In the genomic region with DNA sequence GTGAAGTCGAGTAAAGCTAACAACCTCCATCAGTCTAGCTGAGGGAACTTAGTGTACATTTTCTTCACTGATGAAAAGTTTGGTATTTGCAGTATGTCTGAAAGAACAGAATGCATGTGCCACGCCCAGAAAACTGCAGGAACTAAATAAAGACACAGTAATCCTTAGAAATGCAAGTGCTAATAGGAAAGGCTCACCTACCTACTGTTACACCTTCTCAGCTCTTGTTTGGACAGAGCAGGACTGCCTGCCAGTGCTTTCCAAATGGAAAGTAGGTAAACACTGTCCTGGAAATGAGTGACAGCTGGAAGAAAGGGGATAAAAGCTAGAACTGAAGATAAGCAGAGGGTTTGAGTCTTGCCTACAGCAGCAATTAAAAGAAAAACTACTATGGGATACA, we compare ENCODE assay signal across 9 mouse cellular contexts. TPM values are rescaled to one million over a fixed set of nuclear protein-coding genes. Genes with fewer than 3 reads are reported as not detected.
A peak's percentile ranks its signal among the peaks of the same experiment; 100 is the strongest.
DNase-seq lines count a peak whose midpoint lies in the region; ATAC-seq and TF ChIP-seq lines count a peak whose summit lies in the region.
"Had no signal": no experiment of that assay in that cellular context is flagged by ENCODE, and none has a peak within 500 bp of the region (broad histone marks: within the 10 kb centered on the region; RNA-seq: fewer than 3 reads in every experiment).

No protein-coding gene starts in this region.

- ATAC-seq in heart, postnatal 0 days (ENCODE audit: insufficient read depth, low read depth) = no peak
- ATAC-seq in forebrain, postnatal 0 days = no peak

- H3K27me3 ChIP-seq in heart, postnatal 0 days (ENCODE audit: control insufficient read depth, insufficient read depth, low read length) = no peaks in the 10 kb centered on the region
- H3K27me3 ChIP-seq in forebrain, postnatal 0 days (ENCODE audit: insufficient read depth, low read length) = no peaks in the 10 kb centered on the region

- H3K9ac ChIP-seq in heart, postnatal 0 days (replicated peaks; ENCODE audit: low read depth, low read length) = no peak overlapping the region
- peak overlapping the region; percentile 96 for H3K9ac ChIP-seq in forebrain, postnatal 0 days

- H3K4me2 ChIP-seq in heart, postnatal 0 days (ENCODE audit: low read depth, low read length) = peak overlapping the region; percentile 63; the same call in 1 of the 2 replicates
- H3K4me2 ChIP-seq in forebrain, postnatal 0 days (ENCODE audit: low read depth) = peak overlapping the region; percentile 71

- no peak for DNase-seq in heart, postnatal 0 days (ENCODE audit: low spot score)
- DNase-seq in heart, adult 11 months = no peak
- peak; percentile 84 for DNase-seq in R1 (ENCODE audit: low read depth, low spot score)
- DNase-seq in forebrain, postnatal 0 days = no peak
- DNase-seq in lung, postnatal 10 days = peak; percentile 15
- DNase-seq in spleen, postnatal 36 days (ENCODE audit: low spot score in 2 of 2) = no peak
- DNase-seq in ovary, postnatal 14 days (ENCODE audit: low spot score) = no peak
- DNase-seq in cerebellum, adult 11 months = no peak
- DNase-seq: adrenal gland, adult 2 months had no signal

- no peak for TF ChIP-seq EP300 in heart, postnatal 0 days (IDR thresholded peaks at IDR 0.05; ENCODE audit: low read depth)

- no peaks in the 10 kb centered on the region for H3K36me3 ChIP-seq in heart, postnatal 0 days (replicated peaks; ENCODE audit: control insufficient read depth, insufficient read depth, low read length)
- H3K36me3 ChIP-seq in forebrain, postnatal 0 days (ENCODE audit: insufficient read depth) = no peaks in the 10 kb centered on the region

- H3K4me1 ChIP-seq in heart, postnatal 0 days (ENCODE audit: control insufficient read depth, insufficient read depth) = peaks cover 10% of the 10 kb centered on the region
- peaks cover 13% of the 10 kb centered on the region for H3K4me1 ChIP-seq in forebrain, postnatal 0 days (ENCODE audit: insufficient read depth)

- 55% methylated on average over 2 of the region's 2 CpGs for WGBS in heart, postnatal 0 days
- WGBS in forebrain, postnatal 0 days = 88% methylated on average over 2 of the region's 2 CpGs

- H3K4me3 ChIP-seq in heart, postnatal 0 days (ENCODE audit: low read depth, low read length) = no peak overlapping the region
- peak overlapping the region; percentile 94; the same call in 1 of the 2 replicates for H3K4me3 ChIP-seq in forebrain, postnatal 0 days (ENCODE audit: low read depth, low read length)

- no peak overlapping the region for H3K27ac ChIP-seq in heart, postnatal 0 days (ENCODE audit: low read depth)
- no peak overlapping the region for H3K27ac ChIP-seq in forebrain, postnatal 0 days (ENCODE audit: low read depth, low read length)

- no peak for TF ChIP-seq CTCF in heart, postnatal 0 days (IDR thresholded peaks at IDR 0.05; ENCODE audit: low read depth)
- no peak for TF ChIP-seq CTCF in forebrain, postnatal 0 days (IDR thresholded peaks at IDR 0.05; ENCODE audit: low read depth)

- H3K9me3 ChIP-seq in heart, postnatal 0 days (replicated peaks; ENCODE audit: control insufficient read depth, low read length) = no peaks in the 10 kb centered on the region
- no peaks in the 10 kb centered on the region for H3K9me3 ChIP-seq in forebrain, postnatal 0 days (ENCODE audit: low read length)

RNA-seq across cellular contexts. Expression of a gene that starts 1.9 kb away (rescaled TPM):
- total RNA-seq in heart, postnatal 0 days (2014; rRNA removed; ENCODE audit: low replicate concordance) = 18.7 and 22.2 TPM in 2 replicates
- 48.3 and 50.3 TPM in 2 replicates for polyA plus RNA-seq in heart, postnatal 0 days (2015; fragmentation: Nextera tagmentation; extraction: Ambion mirVana)
- total RNA-seq in forebrain, postnatal 0 days (2014; rRNA removed) = 106 and 119 TPM in 2 replicates
- polyA plus RNA-seq in forebrain, postnatal 0 days (2015; fragmentation: Nextera tagmentation; extraction: Ambion mirVana) = 180 and 199 TPM in 2 replicates

Comparison
In these comparisons a context has a peak if more than half of its experiments do, and no peak if none do; other contexts are left out.
1. DNase-seq: peak in R1 (single experiment) and lung, postnatal 10 days (single experiment); none in heart, postnatal 0 days (single experiment), heart, adult 11 months (single experiment), forebrain, postnatal 0 days (single experiment), spleen, postnatal 36 days (0 of 2), ovary, postnatal 14 days (single experiment) and cerebellum, adult 11 months (single experiment).